Mouse (Mus musculus): ENCODE measurements around the gene Slc39a13.

Gene Slc39a13

GRCm38 (mm10) chr2:91098156-91098555 is 27.9 kb upstream of the Slc39a13 start:
- in situ Hi-C loops (cut with MboI; ENCODE audit: low pct_unique_long_range_greater_than_20kb in 1 of 2, low sequenced_read_pairs in 2 of 2, unreplicated experiment in 1 of 2) = loop anchor here (5.0 kb wide), 2 partner anchors 56 to 66 kb away; no protein-coding TSS in a partner anchor

- in situ Hi-C loops (cut with MboI; ENCODE audit: low pct_unique_long_range_greater_than_20kb in 1 of 2, low sequenced_read_pairs in 2 of 2, unreplicated experiment in 1 of 2) = loop anchor here (5.0 kb wide), 2 partner anchors 55 to 65 kb away; no protein-coding TSS in a partner anchor
These were observed 26.8 kb upstream of the Slc39a13 start for GRCm38 (mm10) chr2:91097015-91097414.

GRCm38 (mm10) chr2:91096524-91096923 is 26.3 kb upstream of the Slc39a13 start:
- in situ Hi-C loops (cut with MboI; ENCODE audit: low pct_unique_long_range_greater_than_20kb in 1 of 2, low sequenced_read_pairs in 2 of 2, unreplicated experiment in 1 of 2) = loop anchor here (5.0 kb wide), 2 partner anchors 54 to 64 kb away; no protein-coding TSS in a partner anchor

GRCm38 (mm10) chr2:91090827-91091226 is 20.6 kb upstream of the Slc39a13 start:
- in situ Hi-C loops (cut with MboI; ENCODE audit: low pct_unique_long_range_greater_than_20kb in 1 of 2, low sequenced_read_pairs in 2 of 2, unreplicated experiment in 1 of 2) = no loop called here

GRCm38 (mm10) chr2:91090208-91090607 is 20.0 kb upstream of the Slc39a13 start:
- in situ Hi-C loops (cut with MboI; ENCODE audit: low pct_unique_long_range_greater_than_20kb in 1 of 2, low sequenced_read_pairs in 2 of 2, unreplicated experiment in 1 of 2) = no loop called here

- in situ Hi-C loops (cut with MboI; ENCODE audit: low pct_unique_long_range_greater_than_20kb in 1 of 2, low sequenced_read_pairs in 2 of 2, unreplicated experiment in 1 of 2) = no loop called here
These were observed 18.8 kb upstream of the Slc39a13 start for GRCm38 (mm10) chr2:91088987-91089386.

GRCm38 (mm10) chr2:91087453-91087852 is 17.2 kb upstream of the Slc39a13 start:
- in situ Hi-C loops (cut with MboI; ENCODE audit: low pct_unique_long_range_greater_than_20kb in 1 of 2, low sequenced_read_pairs in 2 of 2, unreplicated experiment in 1 of 2) = no loop called here

- in situ Hi-C loops (cut with MboI; ENCODE audit: low pct_unique_long_range_greater_than_20kb in 1 of 2, low sequenced_read_pairs in 2 of 2, unreplicated experiment in 1 of 2) = no loop called here
These were observed 16.4 kb upstream of the Slc39a13 start for GRCm38 (mm10) chr2:91086392-91087237.

- in situ Hi-C loops (cut with MboI; ENCODE audit: low pct_unique_long_range_greater_than_20kb in 1 of 2, low sequenced_read_pairs in 2 of 2, unreplicated experiment in 1 of 2) = no loop called here
These were observed 15.5 kb upstream of the Slc39a13 start for GRCm38 (mm10) chr2:91085494-91086391.

GRCm38 (mm10) chr2:91084179-91084820 is 14.1 kb upstream of the Slc39a13 start:
- in situ Hi-C loops (cut with MboI; ENCODE audit: low pct_unique_long_range_greater_than_20kb in 1 of 2, low sequenced_read_pairs in 2 of 2, unreplicated experiment in 1 of 2) = no loop called here

GRCm38 (mm10) chr2:91083366-91083940 is 13.2 kb upstream of the Slc39a13 start:
- in situ Hi-C loops (cut with MboI; ENCODE audit: low pct_unique_long_range_greater_than_20kb in 1 of 2, low sequenced_read_pairs in 2 of 2, unreplicated experiment in 1 of 2) = no loop called here

- in situ Hi-C loops (cut with MboI; ENCODE audit: low pct_unique_long_range_greater_than_20kb in 1 of 2, low sequenced_read_pairs in 2 of 2, unreplicated experiment in 1 of 2) = no loop called here
These were observed 12.6 kb upstream of the Slc39a13 start for GRCm38 (mm10) chr2:91082844-91083243.

GRCm38 (mm10) chr2:91081775-91082695 is 11.8 kb upstream of the Slc39a13 start, which contains the start of gene Spi1:
Gene Spi1 (plus strand): TSS chr2:91082390.
- in situ Hi-C loops (cut with MboI; ENCODE audit: low pct_unique_long_range_greater_than_20kb in 1 of 2, low sequenced_read_pairs in 2 of 2, unreplicated experiment in 1 of 2) = no loop called here

- in situ Hi-C loops (cut with MboI; ENCODE audit: low pct_unique_long_range_greater_than_20kb in 1 of 2, low sequenced_read_pairs in 2 of 2, unreplicated experiment in 1 of 2) = no loop called here
These were observed 10.7 kb upstream of the Slc39a13 start for GRCm38 (mm10) chr2:91080784-91081513.

- in situ Hi-C loops (cut with MboI; ENCODE audit: low pct_unique_long_range_greater_than_20kb in 1 of 2, low sequenced_read_pairs in 2 of 2, unreplicated experiment in 1 of 2) = no loop called here
These were observed 8.8 kb upstream of the Slc39a13 start for GRCm38 (mm10) chr2:91079026-91079384.

- in situ Hi-C loops (cut with MboI; ENCODE audit: low pct_unique_long_range_greater_than_20kb in 1 of 2, low sequenced_read_pairs in 2 of 2, unreplicated experiment in 1 of 2) = no loop called here
These were observed 8.3 kb upstream of the Slc39a13 start for GRCm38 (mm10) chr2:91078314-91079025.

Data from mouse embryonic stem cell (cell line).